In the genomic region with DNA sequence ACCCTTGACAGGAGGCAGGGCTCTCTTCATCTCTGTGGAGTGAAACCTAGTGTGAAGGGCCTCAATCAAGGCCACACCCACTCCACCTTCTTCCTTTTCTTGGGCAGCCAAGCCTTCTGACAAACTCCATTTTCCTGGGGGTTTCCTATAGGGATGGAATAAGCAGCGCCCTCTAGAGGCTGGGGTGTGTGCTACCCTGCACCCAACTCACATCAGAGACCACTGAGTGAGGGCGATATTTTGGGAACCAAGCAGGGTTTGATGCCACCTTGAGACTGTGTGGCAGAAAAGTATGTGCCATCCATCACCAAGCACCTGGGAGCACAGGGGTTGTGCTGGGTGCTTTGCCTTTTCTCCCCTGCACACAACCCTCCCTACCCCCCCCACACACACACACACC, we compare ENCODE assay signal across 13 mouse cellular contexts.
A peak's percentile ranks its signal among the peaks of the same experiment; 100 is the strongest.
DNase-seq lines count a peak whose midpoint lies in the region; ATAC-seq and TF ChIP-seq lines count a peak whose summit lies in the region.
"Had no signal": no experiment of that assay in that cellular context is flagged by ENCODE, and none has a peak within 500 bp of the region (broad histone marks: within the 10 kb centered on the region; RNA-seq: fewer than 3 reads in every experiment).

No protein-coding gene starts in this region.

- DNase-seq in hindbrain, embryonic 10.5 days (ENCODE audit: low spot score), result no peak
- no peak for DNase-seq in spleen, adult 2 months (ENCODE audit: low read depth in 1 of 2, low spot score in 2 of 2)
- no peak for DNase-seq in spleen, postnatal 4 days (ENCODE audit: low spot score in 2 of 2)
- DNase-seq in R1 (ENCODE audit: low read depth, low spot score), result peak; percentile 51
- no peak for DNase-seq in urinary bladder, adult 2 months (ENCODE audit: low spot score)
- no peak for DNase-seq in lung, postnatal 36 days
- DNase-seq: cerebellum, adult 2 months; kidney, adult 9 months; spleen, adult 18-20 months had no signal

- ATAC-seq in hindbrain, embryonic 13.5 days (ENCODE audit: low FRiP score), result no peak
- ATAC-seq in megakaryocyte-erythroid progenitor cell, adult 5-6 weeks (replicated peaks; ENCODE audit: low FRiP score, low TSS enrichment, poor library complexity, severe bottlenecking), result 0 out of 2 replicates have a peak, but pooled peaks have one; percentile 24

- peak; percentile 6; the same call in 1 of the 2 replicates for TF ChIP-seq CTCF in spleen, adult 2 months (IDR thresholded peaks at IDR 0.05; ENCODE audit: extremely low read depth, insufficient read depth, insufficient read length, insufficient replicate concordance)

- peaks cover 91% of the 10 kb centered on the region for H3K4me1 ChIP-seq in hindbrain, embryonic 10.5 days (replicated peaks)
- H3K4me1 ChIP-seq in hindbrain, embryonic 13.5 days (replicated peaks), result peaks cover 62% of the 10 kb centered on the region
- no peaks in the 10 kb centered on the region for H3K4me1 ChIP-seq in spleen, adult 2 months (ENCODE audit: control insufficient read depth, insufficient read depth, insufficient read length)

- H3K9ac ChIP-seq in hindbrain, embryonic 13.5 days, result no peak overlapping the region
- H3K9ac ChIP-seq: heart, embryonic 12.5 days; hindbrain, embryonic 12.5 days had no signal

- no peak overlapping the region for H3K4me2 ChIP-seq in hindbrain, embryonic 13.5 days
- H3K4me2 ChIP-seq: heart, embryonic 12.5 days; hindbrain, embryonic 12.5 days had no signal

- H3K4me3 ChIP-seq in hindbrain, embryonic 10.5 days, result no peak overlapping the region
- H3K4me3 ChIP-seq in hindbrain, embryonic 13.5 days, result no peak overlapping the region
- no peak overlapping the region for H3K4me3 ChIP-seq in spleen, adult 2 months (ENCODE audit: extremely low read depth, insufficient read depth, insufficient read length)
- H3K4me3 ChIP-seq: heart, embryonic 12.5 days; hindbrain, embryonic 12.5 days had no signal

- TF ChIP-seq POLR2A in spleen, adult 2 months (IDR thresholded peaks at IDR 0.05; ENCODE audit: low read depth, low read length), result no peak

- H3K9me3 ChIP-seq in hindbrain, embryonic 10.5 days, result no peaks in the 10 kb centered on the region
- no peaks in the 10 kb centered on the region for H3K9me3 ChIP-seq in hindbrain, embryonic 13.5 days
- H3K9me3 ChIP-seq: heart, embryonic 12.5 days; hindbrain, embryonic 12.5 days had no signal

- 60% methylated on average over 2 of the region's 2 CpGs for WGBS in hindbrain, embryonic 10.5 days
- WGBS in hindbrain, embryonic 13.5 days, result 52% methylated on average over 2 of the region's 2 CpGs
- WGBS in spleen, adult 2 months, result 64% methylated on average over 2 of the region's 2 CpGs

- no peaks in the 10 kb centered on the region for H3K36me3 ChIP-seq in hindbrain, embryonic 10.5 days
- no peaks in the 10 kb centered on the region for H3K36me3 ChIP-seq in hindbrain, embryonic 13.5 days
- H3K36me3 ChIP-seq in spleen, adult 2 months (ENCODE audit: control insufficient read depth, insufficient read depth, low read length), result no peaks in the 10 kb centered on the region
- H3K36me3 ChIP-seq: heart, embryonic 12.5 days; hindbrain, embryonic 12.5 days had no signal

- H3K27me3 ChIP-seq in hindbrain, embryonic 10.5 days (ENCODE audit: insufficient read depth, poor library complexity, severe bottlenecking), result peaks cover 24% of the 10 kb centered on the region; the same call in 1 of the 2 replicates
- H3K27me3 ChIP-seq in hindbrain, embryonic 13.5 days, result 0 out of 2 replicates have a peak, but pooled peaks cover 6% of the 10 kb centered on the region
- H3K27me3 ChIP-seq in spleen, adult 2 months (ENCODE audit: control insufficient read depth, insufficient read depth, low read length), result no peaks in the 10 kb centered on the region

- H3K27ac ChIP-seq in hindbrain, embryonic 10.5 days, result peak overlapping the region; percentile 83
- H3K27ac ChIP-seq in hindbrain, embryonic 13.5 days, result no peak overlapping the region
- H3K27ac ChIP-seq in spleen, adult 2 months (ENCODE audit: insufficient read depth, low read length), result no peak overlapping the region
